Mouse (Mus musculus) fat pad, adult 2 months (tissue): ENCODE measurements around the gene Gm21775.
"Not testable (repeated sequence)": the region's sequence is repeated elsewhere in the genome, so short reads cannot be mapped to it uniquely, and the experiment has no call there.

Experiments used
- DNase-seq: peaks from one replicate; pipeline ENCODE4 v3.0.0-alpha.2; 2011; ENCODE audit warnings: low read depth, low spot score; ENCODE audit errors: extremely low read depth

Gene Gm21775

DNA sequence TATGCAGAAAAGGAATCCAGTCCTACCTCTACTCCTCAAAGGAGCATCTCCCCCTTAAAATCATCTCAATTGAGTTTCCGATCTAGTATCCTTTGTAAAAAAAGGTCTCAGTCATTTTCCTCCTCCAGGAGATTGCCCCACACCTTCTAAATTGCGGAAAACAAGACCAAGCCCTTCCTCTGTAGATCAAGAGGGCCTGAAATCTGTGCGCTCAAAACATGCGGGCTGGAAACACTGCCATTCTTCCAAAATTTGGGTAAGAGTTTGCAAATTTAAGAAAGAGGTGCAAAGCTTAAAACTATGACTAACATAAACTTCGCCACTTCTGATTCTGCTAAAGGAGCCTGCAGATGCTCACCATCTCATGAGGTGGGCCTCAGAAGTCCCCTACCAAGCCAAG lies at the start of gene Gm21775:
TSS of gene Gm21775 (plus strand) at position 301 of the 400 bp plus-strand sequence.
- not testable (repeated sequence) for DNase-seq

DNA sequence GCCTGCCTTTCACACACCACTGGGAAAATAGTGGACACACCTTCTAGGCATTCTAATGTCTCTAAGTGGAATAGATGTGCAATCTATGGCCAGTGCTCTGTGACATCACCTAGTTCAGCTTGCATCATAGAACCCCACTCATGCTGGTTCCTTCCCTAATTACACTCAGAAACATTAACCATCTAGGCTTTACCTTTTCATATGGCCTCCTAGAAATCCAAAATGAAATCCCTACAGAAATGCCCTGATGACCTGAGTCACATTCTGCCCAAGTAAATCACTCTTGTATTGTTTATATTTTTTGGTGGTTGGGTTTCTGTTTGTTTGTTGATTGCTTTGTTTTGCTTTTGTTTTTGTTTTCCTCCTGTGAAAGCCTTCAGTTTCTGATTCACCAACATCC lies 17.3 kb upstream of the Gm21775 start, which contains the start of gene Gm20737:
TSS of gene Gm20737 (minus strand) at position 101 of the 400 bp plus-strand sequence.
- DNase-seq, result not testable (repeated sequence)
